Mouse (Mus musculus) embryonic facial prominence, embryonic 14.5 days (tissue): Measurements from ENCODE around the gene Egflam. TPM values are rescaled to one million over a fixed set of nuclear protein-coding genes. Genes with fewer than 3 reads are reported as not detected.
A peak's percentile ranks its signal among the peaks of the same experiment; 100 is the strongest.

Experiments
- ATAC-seq: fragments of 200-750 bp; cut with Nextera tagmentation; 2 replicates; pipeline ENCODE4 v1.8.0; 2017; ENCODE audit warnings: low read depth, moderate number of reproducible peaks, moderate TSS enrichment
- DNase-seq: peaks from one replicate; pipeline ENCODE4 v3.0.0-alpha.2; 2015; ENCODE audit warnings: low spot score
- H3K27ac ChIP-seq: fragments of 300-500 bp; sonication (generic); replicated peaks from 2 replicates; pipeline ENCODE4 v1.5.1; 2014; ENCODE audit warnings: low read depth, mild to moderate bottlenecking, low read length, moderate library complexity
- H3K27me3 ChIP-seq: fragments of 300-500 bp; sonication (generic); replicated peaks from 2 replicates; pipeline ENCODE4 v1.6.1; 2014; ENCODE audit warnings: low read length; ENCODE audit not compliant: control insufficient read depth, insufficient read depth
- H3K36me3 ChIP-seq: fragments of 300-500 bp; sonication (generic); 2 replicates; pipeline ENCODE4 v1.6.1; 2014; ENCODE audit warnings: low read length, mixed read lengths; ENCODE audit not compliant: control insufficient read depth, insufficient read depth
- H3K4me1 ChIP-seq: fragments of 300-500 bp; sonication (generic); 2 replicates; pipeline ENCODE4 v1.6.1; 2014; ENCODE audit warnings: antibody characterized with exemption, low read length; ENCODE audit not compliant: control insufficient read depth, insufficient read depth
- H3K4me2 ChIP-seq: fragments of 300-500 bp; sonication (generic); 2 replicates; pipeline ENCODE4 v1.6.1; 2014; ENCODE audit warnings: low read depth, mild to moderate bottlenecking, low read length, moderate library complexity, mixed read lengths
- H3K4me3 ChIP-seq: fragments of 300-500 bp; sonication (generic); 2 replicates; pipeline ENCODE4 v1.5.1; 2014; ENCODE audit warnings: low read depth, mild to moderate bottlenecking, low read length
- H3K9ac ChIP-seq: fragments of 300-500 bp; sonication (generic); 2 replicates; pipeline ENCODE4 v1.6.1; 2014; ENCODE audit warnings: low read depth, mild to moderate bottlenecking, low read length, moderate library complexity, mixed read lengths
- H3K9me3 ChIP-seq: fragments of 300-500 bp; sonication (generic); 2 replicates; pipeline ENCODE4 v1.6.1; 2016; ENCODE audit warnings: low read length; ENCODE audit not compliant: control insufficient read depth
- WGBS: fragments of 180-500 bp; shearing (Covaris S2); extraction: QIAGEN DNeasy Blood & Tissue Kit; methylation state at CpG from one replicate; pipeline ENCODE4 v1.1.7; 2014; 5-methylcytosine and 5-hydroxymethylcytosine counted together
- polyA plus RNA-seq: library from polyadenylated mRNA; unstranded; fragments of >200 nt; fragmentation: Nextera tagmentation; extraction: Ambion mirVana; gene quantifications from 2 replicates; pipeline ENCODE4 v1.2.1, GENCODE M21; 2014

The Egflam gene
- polyA plus RNA-seq, 1 experiment from 2014 or later: 17.6 TPM

- Histone ChIP-seq H3K4me1 (peaks cover 12% of the 10 kb centered on the region), H3K27ac (no peak overlapping the region), H3K9me3 (no peaks in the 10 kb centered on the region), H3K27me3 (no peaks in the 10 kb centered on the region), H3K36me3 (no peaks in the 10 kb centered on the region), H3K9ac (no peak overlapping the region), H3K4me2 (no peak overlapping the region), H3K4me3 (no peak overlapping the region)
- no peak for ATAC-seq
- 75% methylated on average over 6 of the region's 6 CpGs for WGBS
- no peak for DNase-seq
Measured at GRCm38 (mm10) chr15:7217273-7217598, 181.0 kb downstream of the Egflam start.

DNA sequence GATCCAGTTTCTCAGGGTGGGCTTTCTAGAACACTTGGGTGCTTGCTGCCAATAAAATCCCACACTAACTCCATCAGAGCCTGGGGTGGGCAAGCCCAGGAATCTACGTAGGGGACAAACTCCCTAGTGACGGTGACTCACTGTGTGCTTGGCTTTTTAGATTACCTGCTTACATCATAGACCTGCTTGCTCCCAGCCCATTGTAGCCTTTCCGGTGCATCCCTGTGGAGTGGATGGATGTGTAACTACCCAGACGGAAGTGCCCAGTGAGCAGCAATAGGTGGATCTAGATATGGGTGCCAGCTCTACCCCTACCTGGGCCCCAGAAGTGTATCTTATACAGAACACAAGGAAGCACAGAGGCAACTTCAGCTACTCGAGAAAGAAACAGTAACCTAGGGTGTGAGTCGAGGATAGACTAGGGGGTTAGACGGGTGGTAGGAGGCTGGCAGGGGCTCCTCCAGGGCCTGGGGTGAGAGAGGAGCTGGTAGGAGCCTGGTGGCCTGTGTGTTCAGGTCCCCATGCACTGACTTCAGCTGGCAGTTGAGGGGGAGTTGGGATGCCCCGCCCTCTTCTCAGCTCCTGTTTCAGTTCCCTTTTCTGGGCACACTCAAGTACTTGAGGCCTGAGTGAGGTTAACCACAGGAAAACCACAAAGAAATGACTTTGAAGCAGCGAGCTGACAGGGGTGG is 181.5 kb downstream of the Egflam start:
- H3K36me3 ChIP-seq: no peaks in the 10 kb centered on the region
- 79% methylated on average over 9 of the region's 9 CpGs for WGBS
- no peak overlapping the region for H3K27ac ChIP-seq
- peaks cover 8% of the 10 kb centered on the region for H3K4me1 ChIP-seq
- no peak overlapping the region for H3K4me2 ChIP-seq
- DNase-seq (peak; percentile 72), ATAC-seq (peak; percentile 47; the same call in 1 of the 2 replicates)
- H3K27me3 ChIP-seq: no peaks in the 10 kb centered on the region
- H3K9me3 ChIP-seq: no peaks in the 10 kb centered on the region
- H3K4me3 ChIP-seq: no peak overlapping the region
- no peak overlapping the region for H3K9ac ChIP-seq

DNA sequence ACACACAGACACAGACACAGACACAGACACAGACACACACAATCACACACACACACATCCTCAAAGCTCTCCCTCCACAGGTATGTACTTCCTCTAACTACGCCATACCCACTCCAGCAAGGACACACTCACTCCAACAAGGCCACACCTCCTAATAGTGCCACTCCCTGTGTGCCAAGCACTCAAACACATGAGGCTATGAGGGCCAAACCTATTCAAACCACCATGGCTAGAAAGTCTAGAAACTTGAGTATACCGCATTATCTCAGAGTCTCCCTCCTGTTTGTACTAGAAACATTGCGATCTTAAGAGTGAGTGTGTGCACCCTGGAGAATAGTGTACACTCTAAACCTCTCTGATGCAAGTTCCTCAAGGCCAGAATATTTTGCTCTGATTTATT is 182.3 kb downstream of the Egflam start:
- H3K4me1 ChIP-seq: peaks cover 7% of the 10 kb centered on the region
- no peaks in the 10 kb centered on the region for H3K36me3 ChIP-seq
- no peaks in the 10 kb centered on the region for H3K27me3 ChIP-seq
- 95% methylated on average over 3 of the region's 3 CpGs for WGBS
- H3K27ac ChIP-seq: no peak overlapping the region
- ATAC-seq (no peak), DNase-seq (no peak)
- no peak overlapping the region for H3K9ac ChIP-seq
- no peaks in the 10 kb centered on the region for H3K9me3 ChIP-seq
- H3K4me3 ChIP-seq: no peak overlapping the region
- no peak overlapping the region for H3K4me2 ChIP-seq

GRCm38 (mm10) chr15:7213683-7214082 is 184.5 kb downstream of the Egflam start:
- DNase-seq (peak; percentile 86), ATAC-seq (0 out of 2 replicates have a peak, but pooled peaks have one; percentile 60)
- no peak overlapping the region for H3K9ac ChIP-seq
- 21% methylated on average over 1 of the region's 1 CpGs for WGBS
- 0 out of 2 replicates have a peak overlapping the region, but pooled peaks have one; percentile 15 for H3K27ac ChIP-seq
- peaks cover 7% of the 10 kb centered on the region for H3K4me1 ChIP-seq
- H3K4me3 ChIP-seq: no peak overlapping the region
- no peaks in the 10 kb centered on the region for H3K36me3 ChIP-seq
- no peaks in the 10 kb centered on the region for H3K9me3 ChIP-seq
- H3K4me2 ChIP-seq: no peak overlapping the region
- H3K27me3 ChIP-seq: no peaks in the 10 kb centered on the region

GRCm38 (mm10) chr15:7208180-7208579 is 190.0 kb downstream of the Egflam start:
- Histone ChIP-seq H3K4me2 (no peak overlapping the region), H3K4me3 (no peak overlapping the region), H3K9me3 (no peaks in the 10 kb centered on the region), H3K27ac (no peak overlapping the region), H3K9ac (no peak overlapping the region), H3K4me1 (peaks cover 22% of the 10 kb centered on the region), H3K27me3 (no peaks in the 10 kb centered on the region), H3K36me3 (no peaks in the 10 kb centered on the region)
- 85% methylated on average over 9 of the region's 9 CpGs for WGBS
- no peak for DNase-seq
- no peak for ATAC-seq

DNA sequence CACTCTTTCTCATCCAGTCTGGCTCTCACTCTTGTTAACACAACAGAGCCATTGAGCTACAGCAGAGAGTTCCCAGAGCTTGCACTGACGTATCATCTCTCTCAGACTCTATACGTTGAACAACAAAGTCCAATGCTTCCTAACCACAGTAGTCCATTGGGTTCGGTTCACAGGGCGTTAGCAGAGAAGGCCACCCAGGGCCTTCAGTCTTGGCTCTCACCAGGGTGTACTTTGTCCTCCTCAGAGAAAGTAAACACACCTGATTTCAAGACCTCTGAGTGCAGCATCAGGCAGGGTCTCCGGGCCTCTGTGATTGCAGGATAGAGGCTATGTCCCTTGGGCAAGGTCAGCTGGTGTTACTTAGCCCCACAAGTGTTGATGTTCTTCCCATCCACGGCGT is 190.9 kb downstream of the Egflam start:
- Histone ChIP-seq H3K9ac (no peak overlapping the region), H3K36me3 (no peaks in the 10 kb centered on the region), H3K4me1 (peaks cover 27% of the 10 kb centered on the region), H3K27me3 (no peaks in the 10 kb centered on the region), H3K9me3 (no peaks in the 10 kb centered on the region), H3K4me3 (no peak overlapping the region), H3K27ac (no peak overlapping the region), H3K4me2 (no peak overlapping the region)
- no peak for DNase-seq
- 76% methylated on average over 7 of the region's 7 CpGs for WGBS
- no peak for ATAC-seq

- H3K36me3 ChIP-seq: no peaks in the 10 kb centered on the region
Measured at GRCm38 (mm10) chr15:7206110-7206509, 192.1 kb downstream of the Egflam start.

DNA sequence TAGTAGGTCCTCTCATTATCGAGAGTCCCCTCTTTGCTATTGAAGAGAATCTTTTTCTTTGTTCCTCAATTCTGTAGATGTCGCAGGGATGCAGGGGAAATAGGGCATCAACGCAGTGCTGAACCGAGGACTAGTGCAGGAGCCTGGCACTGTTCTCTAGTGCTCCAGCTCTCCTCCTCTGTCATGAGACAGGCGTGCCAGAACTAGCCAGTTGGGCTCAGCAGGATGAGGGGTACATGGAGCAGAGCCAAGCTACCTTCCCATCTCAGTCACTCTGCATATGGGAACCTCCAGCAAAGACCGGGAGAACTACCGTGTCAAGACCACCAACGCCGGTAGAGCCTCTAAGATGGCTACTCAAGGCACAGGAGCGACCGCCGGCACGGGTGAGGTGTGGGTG is 193.3 kb downstream of the Egflam start:
- Histone ChIP-seq H3K9me3 (no peaks in the 10 kb centered on the region), H3K4me2 (no peak overlapping the region), H3K4me3 (no peak overlapping the region), H3K27ac (no peak overlapping the region), H3K9ac (no peak overlapping the region), H3K4me1 (peaks cover 41% of the 10 kb centered on the region), H3K36me3 (no peaks in the 10 kb centered on the region), H3K27me3 (no peaks in the 10 kb centered on the region)
- WGBS: 83% methylated on average over 13 of the region's 13 CpGs
- ATAC-seq (no peak), DNase-seq (no peak)

More at GRCm38 (mm10) chr15:7206110-7206509, 192.1 kb downstream of the Egflam start:
- H3K9me3 ChIP-seq: no peaks in the 10 kb centered on the region
- H3K4me1 ChIP-seq: peaks cover 37% of the 10 kb centered on the region
- H3K4me2 ChIP-seq: no peak overlapping the region
- H3K4me3 ChIP-seq: no peak overlapping the region
- 0 out of 2 replicates have a peak overlapping the region, but pooled peaks have one; percentile 40 for H3K27ac ChIP-seq
- H3K27me3 ChIP-seq: no peaks in the 10 kb centered on the region
- H3K9ac ChIP-seq: no peak overlapping the region
- peak; percentile 80 for ATAC-seq
- WGBS: 13% methylated on average over 5 of the region's 5 CpGs
- peak; percentile 81 for DNase-seq
